Mouse (Mus musculus): ENCODE data around the gene Swi5.
A peak's percentile ranks its signal among the peaks of the same experiment; 100 is the strongest.

Swi5 gene

GRCm38 (mm10) chr2:32287923-32288367, at the start of gene Swi5:
Swi5 (minus strand) TSS chr2:32288075.
- DNase-seq (ENCODE audit: extremely low spot score), result peak; percentile 99

- DNase-seq (ENCODE audit: extremely low spot score), result no peak
Measured at GRCm38 (mm10) chr2:32335888-32336287, 48.0 kb upstream of the Swi5 start.

GRCm38 (mm10) chr2:32332159-32332558, 44.3 kb upstream of the Swi5 start:
- DNase-seq (ENCODE audit: extremely low spot score), result no peak

GRCm38 (mm10) chr2:32329531-32329930, 41.7 kb upstream of the Swi5 start:
- DNase-seq (ENCODE audit: extremely low spot score), result no peak

GRCm38 (mm10) chr2:32328911-32329460, 41.1 kb upstream of the Swi5 start:
- DNase-seq (ENCODE audit: extremely low spot score), result peak; percentile 49

GRCm38 (mm10) chr2:32327200-32327599, 39.3 kb upstream of the Swi5 start:
- no peak for DNase-seq (ENCODE audit: extremely low spot score)

GRCm38 (mm10) chr2:32325342-32325741, 37.5 kb upstream of the Swi5 start:
- no peak for DNase-seq (ENCODE audit: extremely low spot score)

GRCm38 (mm10) chr2:32324322-32324721, 36.4 kb upstream of the Swi5 start:
- no peak for DNase-seq (ENCODE audit: extremely low spot score)

- DNase-seq (ENCODE audit: extremely low spot score), result no peak
Measured at GRCm38 (mm10) chr2:32322754-32323741, 35.2 kb upstream of the Swi5 start.

- no peak for DNase-seq (ENCODE audit: extremely low spot score)
Measured at GRCm38 (mm10) chr2:32321591-32322298, 33.9 kb upstream of the Swi5 start.

- DNase-seq (ENCODE audit: extremely low spot score), result no peak
Measured at GRCm38 (mm10) chr2:32320721-32321120, 32.8 kb upstream of the Swi5 start.

GRCm38 (mm10) chr2:32319586-32320580, 32.0 kb upstream of the Swi5 start:
- DNase-seq (ENCODE audit: extremely low spot score), result peak; percentile 70

GRCm38 (mm10) chr2:32318709-32319585, 31.1 kb upstream of the Swi5 start:
- DNase-seq (ENCODE audit: extremely low spot score), result peak; percentile 32

- DNase-seq (ENCODE audit: extremely low spot score), result peak; percentile 87
Measured at GRCm38 (mm10) chr2:32317791-32318417, 30.0 kb upstream of the Swi5 start.

- peak; percentile 29 for DNase-seq (ENCODE audit: extremely low spot score)
Measured at GRCm38 (mm10) chr2:32316887-32317656, 29.2 kb upstream of the Swi5 start.

- peak; percentile 48 for DNase-seq (ENCODE audit: extremely low spot score)
Measured at GRCm38 (mm10) chr2:32315751-32316150, 27.9 kb upstream of the Swi5 start.

GRCm38 (mm10) chr2:32314831-32315230, 27.0 kb upstream of the Swi5 start:
- DNase-seq (ENCODE audit: extremely low spot score), result no peak

GRCm38 (mm10) chr2:32312318-32312964, 24.6 kb upstream of the Swi5 start:
- peak; percentile 98 for DNase-seq (ENCODE audit: extremely low spot score)

All from embryo, embryonic 9.5 days (tissue).